Mouse (Mus musculus): ENCODE results near the gene Ppa1. TPM values are rescaled to one million over a fixed set of nuclear protein-coding genes. Genes with fewer than 3 reads are reported as not detected.

Gene Ppa1
- total RNA-seq, 2 experiments from 2014 or later, result 18.1 to 22.2 TPM

Other genes starting within 250 kb of the Ppa1 start
- gene Nodal, start 230.6 kb upstream of the Ppa1 start, total RNA-seq (2015; ENCODE audit: low replicate concordance), result not detected in 2 replicates
- gene Nodal, start 230.6 kb upstream of the Ppa1 start, total RNA-seq (2017; ENCODE audit: low replicate concordance), result not detected in 2 replicates
- gene Eif4ebp2, start 195.9 kb upstream of the Ppa1 start, total RNA-seq (2015; ENCODE audit: low replicate concordance), result 67.2 and 101 TPM in 2 replicates
- gene Eif4ebp2, start 195.9 kb upstream of the Ppa1 start, total RNA-seq (2017; ENCODE audit: low replicate concordance), result 13.8 and 14.2 TPM in 2 replicates
- 1.3 and 2.1 TPM in 2 replicates for gene Lrrc20, start 172.8 kb upstream of the Ppa1 start, total RNA-seq (2015; ENCODE audit: low replicate concordance)
- 0.70 and 3.2 TPM in 2 replicates for gene Lrrc20, start 172.8 kb upstream of the Ppa1 start, total RNA-seq (2017; ENCODE audit: low replicate concordance)
- gene Npffr1, start 53.1 kb upstream of the Ppa1 start, total RNA-seq (2015; ENCODE audit: low replicate concordance), result not detected in 2 replicates
- gene Npffr1, start 53.1 kb upstream of the Ppa1 start, total RNA-seq (2017; ENCODE audit: low replicate concordance), result not detected in 2 replicates
- gene Sar1a, start 31.7 kb downstream of the Ppa1 start, total RNA-seq (2015; ENCODE audit: low replicate concordance), result 37.6 and 50.5 TPM in 2 replicates
- 26.9 and 32.6 TPM in 2 replicates for gene Sar1a, start 31.7 kb downstream of the Ppa1 start, total RNA-seq (2017; ENCODE audit: low replicate concordance)
- 0.58 and 7.1 TPM in 2 replicates for gene Tysnd1, start 47.0 kb downstream of the Ppa1 start, total RNA-seq (2015; ENCODE audit: low replicate concordance)
- gene Tysnd1, start 47.0 kb downstream of the Ppa1 start, total RNA-seq (2017; ENCODE audit: low replicate concordance), result 3.2 and 8.8 TPM in 2 replicates
- 0.58 and 0.84 TPM in 2 replicates for gene Aifm2, start 66.7 kb downstream of the Ppa1 start, total RNA-seq (2015; ENCODE audit: low replicate concordance)
- gene Aifm2, start 66.7 kb downstream of the Ppa1 start, total RNA-seq (2017; ENCODE audit: low replicate concordance), result 1.2 and 2.0 TPM in 2 replicates
- gene H2afy2, start 135.6 kb downstream of the Ppa1 start, total RNA-seq (2015; ENCODE audit: low replicate concordance), result not detected in 2 replicates
- gene H2afy2, start 135.6 kb downstream of the Ppa1 start, total RNA-seq (2017; ENCODE audit: low replicate concordance), result 0.70 TPM in 1 of 2 replicates, not detected in the other

Data from erythroblast, adult 5-6 weeks (primary cell).